Mouse (Mus musculus): Measurements from ENCODE around the gene Tap2.

GRCm38 (mm10) chr17:34240366-34240765, 37.0 kb downstream of the Tap2 start:
- TF ChIP-seq CTCF (IDR thresholded peaks at IDR 0.05; ENCODE audit: low read depth, low read length), result no peak
- TF ChIP-seq POLR2A (IDR thresholded peaks at IDR 0.05; ENCODE audit: insufficient read depth, low read length), result no peak
- TF ChIP-seq EP300 (IDR thresholded peaks at IDR 0.05; ENCODE audit: insufficient read depth, low read depth, low read length), result no peak

Measured in ES-Bruce4 (cell line).